Mouse (Mus musculus) cortical plate, adult 2 months (tissue): ENCODE measurements around the gene Coq3.

Experiments used
- CTCF ChIP-seq: fragments of 200-500 bp; IDR thresholded peaks from 2 replicates; pipeline ENCODE4 v1.5.1; 2011; ENCODE audit warnings: mild to moderate bottlenecking, control low read depth, low read length; ENCODE audit not compliant: insufficient read depth; ENCODE audit errors: extremely low read depth
- POLR2A ChIP-seq: fragments of 200-500 bp; IDR thresholded peaks from 2 replicates; pipeline ENCODE4 v1.6.1; 2011; ENCODE audit warnings: mild to moderate bottlenecking, low read length, control low read depth; ENCODE audit not compliant: insufficient read depth; ENCODE audit errors: extremely low read depth

- no peak for TF ChIP-seq POLR2A
- no peak for TF ChIP-seq CTCF
These were observed 6.4 kb downstream of the Coq3 start for GRCm38 (mm10) chr4:21885831-21886230.
